Mouse (Mus musculus): ENCODE measurements around the gene Arhgap19. TPM values are rescaled to one million over a fixed set of nuclear protein-coding genes. Genes with fewer than 3 reads are reported as not detected.

Arhgap19 gene
- polyA plus RNA-seq, 1 experiment from 2014 or later: 40.9 TPM

GRCm38 (mm10) chr19:41800986-41801741 is 683 bp downstream of the Arhgap19 start:
- TF ChIP-seq CTCF (IDR thresholded peaks at IDR 0.05; ENCODE audit: low read depth): no peak
- Histone ChIP-seq H3K9me3 (ENCODE audit: low read depth, low read length) (no peaks in the 10 kb centered on the region), H3K4me3 (ENCODE audit: low read depth, low read length) (peak overlapping the region; percentile 81), H3K36me3 (ENCODE audit: insufficient read depth) (no peaks in the 10 kb centered on the region), H3K27me3 (ENCODE audit: insufficient read depth, low read length) (no peaks in the 10 kb centered on the region), H3K27ac (ENCODE audit: low read depth) (peak overlapping the region; percentile 63), H3K4me2 (peak overlapping the region; percentile 70), H3K4me1 (ENCODE audit: insufficient read depth) (0 out of 2 replicates have a peak, but pooled peaks cover 5% of the 10 kb centered on the region), H3K9ac (peak overlapping the region; percentile 85)
- WGBS: 2% methylated on average over 26 of the region's 26 CpGs
- ATAC-seq (ENCODE audit: insufficient read depth) (no peak; the same call in 1 of the 2 replicates), DNase-seq (peak; percentile 45)

GRCm38 (mm10) chr19:41800451-41800850 is 1.4 kb downstream of the Arhgap19 start:
- H3K9ac ChIP-seq: peak overlapping the region; percentile 85
- peak overlapping the region; percentile 70 for H3K4me2 ChIP-seq
- no peak overlapping the region for H3K27ac ChIP-seq (ENCODE audit: low read depth)
- H3K9me3 ChIP-seq (ENCODE audit: low read depth, low read length): no peaks in the 10 kb centered on the region
- H3K27me3 ChIP-seq (ENCODE audit: insufficient read depth, low read length): no peaks in the 10 kb centered on the region
- H3K4me1 ChIP-seq (ENCODE audit: insufficient read depth): 0 out of 2 replicates have a peak, but pooled peaks cover 5% of the 10 kb centered on the region
- DNase-seq (no peak), ATAC-seq (ENCODE audit: insufficient read depth) (no peak)
- WGBS: 45% methylated on average over 6 of the region's 6 CpGs
- no peak for TF ChIP-seq CTCF (IDR thresholded peaks at IDR 0.05; ENCODE audit: low read depth)
- peak overlapping the region; percentile 81 for H3K4me3 ChIP-seq (ENCODE audit: low read depth, low read length)
- H3K36me3 ChIP-seq (ENCODE audit: insufficient read depth): no peaks in the 10 kb centered on the region

GRCm38 (mm10) chr19:41797536-41797935 is 4.3 kb downstream of the Arhgap19 start:
- Histone ChIP-seq H3K4me1 (ENCODE audit: insufficient read depth) (0 out of 2 replicates have a peak, but pooled peaks cover 5% of the 10 kb centered on the region), H3K4me3 (ENCODE audit: low read depth, low read length) (no peak overlapping the region), H3K27me3 (ENCODE audit: insufficient read depth, low read length) (no peaks in the 10 kb centered on the region), H3K9me3 (ENCODE audit: low read depth, low read length) (no peaks in the 10 kb centered on the region), H3K27ac (ENCODE audit: low read depth) (no peak overlapping the region), H3K9ac (no peak overlapping the region), H3K36me3 (ENCODE audit: insufficient read depth) (no peaks in the 10 kb centered on the region), H3K4me2 (no peak overlapping the region)
- WGBS: 88% methylated on average over 6 of the region's 6 CpGs
- ATAC-seq (ENCODE audit: insufficient read depth) (no peak), DNase-seq (no peak)
- TF ChIP-seq CTCF (IDR thresholded peaks at IDR 0.05; ENCODE audit: low read depth): no peak

- H3K4me2 ChIP-seq: no peak overlapping the region
- no peak for TF ChIP-seq CTCF (IDR thresholded peaks at IDR 0.05; ENCODE audit: low read depth)
- no peaks in the 10 kb centered on the region for H3K27me3 ChIP-seq (ENCODE audit: insufficient read depth, low read length)
- H3K4me3 ChIP-seq (ENCODE audit: low read depth, low read length): no peak overlapping the region
- H3K9ac ChIP-seq: no peak overlapping the region
- ATAC-seq (ENCODE audit: insufficient read depth): no peak
- H3K36me3 ChIP-seq (ENCODE audit: insufficient read depth): no peaks in the 10 kb centered on the region
- 0 out of 2 replicates have a peak overlapping the region, but pooled peaks have one; percentile 4 for H3K27ac ChIP-seq (ENCODE audit: low read depth)
- H3K4me1 ChIP-seq (ENCODE audit: insufficient read depth): 0 out of 2 replicates have a peak, but pooled peaks cover 5% of the 10 kb centered on the region
- no peaks in the 10 kb centered on the region for H3K9me3 ChIP-seq (ENCODE audit: low read depth, low read length)
- DNase-seq: no peak
- WGBS: 72% methylated on average over 12 of the region's 12 CpGs
These were observed 5.0 kb downstream of the Arhgap19 start for GRCm38 (mm10) chr19:41796789-41797327.

- H3K27ac ChIP-seq (ENCODE audit: low read depth): no peak overlapping the region
- no peak overlapping the region for H3K4me2 ChIP-seq
- H3K4me1 ChIP-seq (ENCODE audit: insufficient read depth): 0 out of 2 replicates have a peak, but pooled peaks cover 5% of the 10 kb centered on the region
- 76% methylated on average over 3 of the region's 3 CpGs for whole genome bisulfite sequencing
- no peaks in the 10 kb centered on the region for H3K9me3 ChIP-seq (ENCODE audit: low read depth, low read length)
- H3K4me3 ChIP-seq (ENCODE audit: low read depth, low read length): no peak overlapping the region
- TF ChIP-seq CTCF (IDR thresholded peaks at IDR 0.05; ENCODE audit: low read depth): no peak
- no peak overlapping the region for H3K9ac ChIP-seq
- no peak for DNase-seq
- H3K27me3 ChIP-seq (ENCODE audit: insufficient read depth, low read length): no peaks in the 10 kb centered on the region
- H3K36me3 ChIP-seq (ENCODE audit: insufficient read depth): 0 out of 2 replicates have a peak, but pooled peaks cover 3% of the 10 kb centered on the region
- no peak for ATAC-seq (ENCODE audit: insufficient read depth)
These were observed 5.6 kb downstream of the Arhgap19 start for GRCm38 (mm10) chr19:41796148-41796760.

GRCm38 (mm10) chr19:41794901-41795300 is 6.9 kb downstream of the Arhgap19 start:
- ATAC-seq (ENCODE audit: insufficient read depth): no peak
- TF ChIP-seq CTCF (IDR thresholded peaks at IDR 0.05; ENCODE audit: low read depth): no peak
- 72% methylated on average over 6 of the region's 6 CpGs for WGBS

GRCm38 (mm10) chr19:41794017-41794416 is 7.8 kb downstream of the Arhgap19 start:
- no peak for TF ChIP-seq CTCF (IDR thresholded peaks at IDR 0.05; ENCODE audit: low read depth)
- Histone ChIP-seq H3K4me3 (ENCODE audit: low read depth, low read length) (no peak overlapping the region), H3K27me3 (ENCODE audit: insufficient read depth, low read length) (no peaks in the 10 kb centered on the region), H3K36me3 (ENCODE audit: insufficient read depth) (peaks cover 16% of the 10 kb centered on the region; the same call in 1 of the 2 replicates), H3K9ac (no peak overlapping the region), H3K27ac (ENCODE audit: low read depth) (0 out of 2 replicates have a peak overlapping the region, but pooled peaks have one; percentile 30), H3K4me2 (no peak overlapping the region), H3K9me3 (ENCODE audit: low read depth, low read length) (no peaks in the 10 kb centered on the region), H3K4me1 (ENCODE audit: insufficient read depth) (no peaks in the 10 kb centered on the region)
- ATAC-seq (ENCODE audit: insufficient read depth) (no peak), DNase-seq (no peak)

More at GRCm38 (mm10) chr19:41794901-41795300, 6.9 kb downstream of the Arhgap19 start:
- Histone ChIP-seq H3K4me2 (no peak overlapping the region), H3K36me3 (ENCODE audit: insufficient read depth) (peaks cover 10% of the 10 kb centered on the region; the same call in 1 of the 2 replicates), H3K9ac (no peak overlapping the region), H3K4me3 (ENCODE audit: low read depth, low read length) (no peak overlapping the region), H3K4me1 (ENCODE audit: insufficient read depth) (no peaks in the 10 kb centered on the region), H3K9me3 (ENCODE audit: low read depth, low read length) (no peaks in the 10 kb centered on the region), H3K27ac (ENCODE audit: low read depth) (no peak overlapping the region), H3K27me3 (ENCODE audit: insufficient read depth, low read length) (no peaks in the 10 kb centered on the region)
- no peak for DNase-seq

All from lung, embryonic 14.5 days (tissue).